Mouse (Mus musculus): Measurements from ENCODE around the gene Mark1. TPM values are rescaled to one million over a fixed set of nuclear protein-coding genes. Genes with fewer than 3 reads are reported as not detected.

Mark1 gene
- total and polyA plus RNA-seq, 2 experiments from 2014 or later: 1.2 to 10.5 TPM

DNA sequence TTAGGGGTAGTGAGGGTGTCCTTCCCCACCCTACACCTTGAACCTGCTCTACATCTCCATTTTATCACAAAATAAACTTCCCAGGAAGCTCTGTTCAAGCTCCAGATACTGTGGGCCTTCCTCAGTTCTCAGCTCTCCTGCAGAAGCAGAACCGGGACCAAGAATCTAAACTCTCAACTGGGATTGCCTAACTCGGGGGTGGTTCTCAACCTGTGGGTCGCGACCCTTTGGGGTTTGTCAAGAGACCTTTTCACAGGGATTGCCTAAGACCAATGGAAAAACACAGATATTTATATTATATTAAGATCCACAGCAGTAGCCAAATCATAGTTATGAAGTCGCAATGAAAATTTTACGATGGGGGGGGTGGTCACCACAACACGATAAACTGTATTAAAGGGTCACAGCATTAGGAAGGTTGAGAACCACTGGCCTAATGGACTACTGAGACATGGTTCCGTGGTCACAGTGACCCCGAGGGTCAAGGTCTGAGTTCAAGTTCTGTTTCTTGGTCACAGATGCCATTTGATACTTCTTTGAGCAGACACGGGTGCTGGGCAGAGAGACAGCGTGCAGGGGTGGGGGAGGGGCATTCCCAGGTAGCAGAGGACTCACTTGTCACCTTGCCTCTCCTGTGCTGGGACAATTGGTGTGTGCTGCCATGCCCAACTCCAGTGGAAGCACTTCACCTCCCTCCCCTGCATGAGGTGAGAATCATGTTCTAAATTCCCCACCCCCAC is 128.6 kb downstream of the Mark1 start:
- H3K27ac ChIP-seq (ENCODE audit: low read depth): no peak overlapping the region; the same call in 1 of the 2 replicates
- no peaks in the 10 kb centered on the region for H3K36me3 ChIP-seq (replicated peaks; ENCODE audit: control insufficient read depth, insufficient read depth, low read length)
- DNase-seq (ENCODE audit: low spot score) (no peak), ATAC-seq (ENCODE audit: insufficient read depth, low read depth) (no peak)
- H3K4me2 ChIP-seq (ENCODE audit: low read depth, low read length): no peak overlapping the region
- H3K9me3 ChIP-seq (replicated peaks; ENCODE audit: control insufficient read depth, low read length): no peaks in the 10 kb centered on the region
- WGBS: 74% methylated on average over 11 of the region's 11 CpGs
- TF ChIP-seq CTCF (IDR thresholded peaks at IDR 0.05; ENCODE audit: low read depth) (no peak), EP300 (IDR thresholded peaks at IDR 0.05; ENCODE audit: low read depth) (no peak)
- no peaks in the 10 kb centered on the region for H3K4me1 ChIP-seq (ENCODE audit: control insufficient read depth, insufficient read depth)
- H3K27me3 ChIP-seq (ENCODE audit: control insufficient read depth, insufficient read depth, low read length): no peaks in the 10 kb centered on the region
- no peak overlapping the region for H3K4me3 ChIP-seq (ENCODE audit: low read depth, low read length)
- no peak overlapping the region for H3K9ac ChIP-seq (replicated peaks; ENCODE audit: low read depth, low read length)

DNA sequence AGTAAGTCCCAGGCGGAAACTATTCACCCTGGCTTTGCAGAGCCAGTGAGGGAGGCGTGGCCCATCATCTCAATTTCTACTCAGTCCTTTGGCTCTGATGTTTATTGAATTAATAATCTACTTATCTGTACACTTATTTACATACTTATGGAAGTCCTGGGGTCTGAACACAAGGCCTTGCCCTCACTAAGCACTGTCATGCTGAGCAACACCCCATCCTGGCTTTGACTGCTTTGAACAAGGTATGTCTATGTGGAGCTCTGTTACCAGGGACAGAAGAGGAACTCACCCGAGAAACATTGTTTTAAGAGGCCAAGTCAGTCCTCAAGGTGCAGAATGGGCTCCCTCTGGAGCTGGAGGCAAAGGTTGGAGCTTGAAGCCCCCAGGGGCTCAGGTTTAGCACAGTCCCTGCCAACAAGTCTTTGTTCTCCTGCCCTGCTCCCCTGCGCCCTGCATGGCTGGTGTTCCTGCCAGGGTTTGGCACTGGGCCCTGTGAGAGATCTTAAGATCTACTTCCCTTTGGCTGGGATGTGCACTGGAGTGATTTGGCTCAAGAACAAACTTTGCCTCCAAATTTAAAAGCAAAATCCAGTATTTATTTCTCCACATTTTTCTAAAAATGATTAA is 129.3 kb downstream of the Mark1 start:
- no peak for ATAC-seq (ENCODE audit: insufficient read depth, low read depth)
- H3K27me3 ChIP-seq (ENCODE audit: control insufficient read depth, insufficient read depth, low read length): no peaks in the 10 kb centered on the region
- no peaks in the 10 kb centered on the region for H3K9me3 ChIP-seq (replicated peaks; ENCODE audit: control insufficient read depth, low read length)
- H3K4me2 ChIP-seq (ENCODE audit: low read depth, low read length): no peak overlapping the region
- H3K36me3 ChIP-seq (replicated peaks; ENCODE audit: control insufficient read depth, insufficient read depth, low read length): no peaks in the 10 kb centered on the region
- H3K27ac ChIP-seq (ENCODE audit: low read depth): no peak overlapping the region
- no peaks in the 10 kb centered on the region for H3K4me1 ChIP-seq (ENCODE audit: control insufficient read depth, insufficient read depth)
- TF ChIP-seq CTCF (IDR thresholded peaks at IDR 0.05; ENCODE audit: low read depth): no peak
- no peak for TF ChIP-seq EP300 (IDR thresholded peaks at IDR 0.05; ENCODE audit: low read depth)
- H3K9ac ChIP-seq (replicated peaks; ENCODE audit: low read depth, low read length): no peak overlapping the region
- WGBS: 69% methylated on average over 4 of the region's 4 CpGs
- DNase-seq (ENCODE audit: low spot score): no peak
- H3K4me3 ChIP-seq (ENCODE audit: low read depth, low read length): no peak overlapping the region

DNA sequence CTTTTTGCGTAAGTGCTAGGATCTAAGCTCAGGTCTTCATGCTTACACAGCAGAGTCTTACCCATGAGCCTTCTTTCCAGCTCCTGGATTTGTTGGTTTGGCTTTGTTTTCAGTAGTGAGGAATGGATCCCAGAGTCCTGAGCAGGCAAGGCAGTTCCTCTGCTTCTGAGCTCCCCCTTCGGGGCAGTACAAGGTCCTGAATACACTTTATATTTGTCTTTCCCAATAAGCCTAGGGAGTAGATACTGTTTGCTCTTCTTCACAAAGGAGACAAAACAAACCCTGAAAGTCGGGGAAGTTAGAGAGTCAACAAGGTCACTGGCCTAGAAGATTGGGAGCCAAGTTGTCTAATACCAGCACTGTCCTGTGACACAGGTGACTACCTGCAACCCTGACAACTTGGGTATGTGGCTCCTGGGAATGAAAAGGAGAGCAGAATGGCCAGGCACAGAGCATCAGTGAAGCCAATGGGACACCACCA is 131.7 kb downstream of the Mark1 start:
- H3K36me3 ChIP-seq (replicated peaks; ENCODE audit: control insufficient read depth, insufficient read depth, low read length): no peaks in the 10 kb centered on the region
- TF ChIP-seq EP300 (IDR thresholded peaks at IDR 0.05; ENCODE audit: low read depth) (no peak), CTCF (IDR thresholded peaks at IDR 0.05; ENCODE audit: low read depth) (no peak)
- no peaks in the 10 kb centered on the region for H3K9me3 ChIP-seq (replicated peaks; ENCODE audit: control insufficient read depth, low read length)
- H3K4me3 ChIP-seq (ENCODE audit: low read depth, low read length): no peak overlapping the region
- 73% methylated on average over 3 of the region's 3 CpGs for WGBS
- no peak for DNase-seq (ENCODE audit: low spot score)
- ATAC-seq (ENCODE audit: insufficient read depth, low read depth): no peak
- H3K4me2 ChIP-seq (ENCODE audit: low read depth, low read length): no peak overlapping the region
- H3K4me1 ChIP-seq (ENCODE audit: control insufficient read depth, insufficient read depth): no peaks in the 10 kb centered on the region
- no peak overlapping the region for H3K9ac ChIP-seq (replicated peaks; ENCODE audit: low read depth, low read length)
- H3K27ac ChIP-seq (ENCODE audit: low read depth): no peak overlapping the region
- no peaks in the 10 kb centered on the region for H3K27me3 ChIP-seq (ENCODE audit: control insufficient read depth, insufficient read depth, low read length)

DNA sequence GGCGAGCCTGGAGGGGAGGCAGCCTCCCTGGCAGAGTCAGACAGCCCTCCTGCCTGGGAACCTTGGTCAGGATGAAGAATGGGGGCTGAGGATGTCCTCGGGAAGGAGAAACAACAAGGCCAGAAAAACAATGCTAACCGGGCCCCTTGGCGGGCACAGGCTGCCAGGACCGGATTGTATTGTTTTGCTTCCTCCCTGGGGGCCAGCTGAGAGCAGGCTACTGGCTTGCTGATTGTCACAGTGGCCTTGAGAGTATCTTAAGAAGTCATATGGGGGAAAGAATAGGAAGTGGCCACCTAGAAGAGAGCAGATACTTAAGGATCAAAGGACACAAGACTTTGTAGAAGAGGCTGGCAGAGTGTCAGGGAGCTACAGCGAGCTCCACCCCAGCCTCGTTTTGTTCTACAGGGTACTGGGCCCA is 135.0 kb downstream of the Mark1 start:
- Histone ChIP-seq H3K4me2 (ENCODE audit: low read depth, low read length) (no peak overlapping the region), H3K36me3 (replicated peaks; ENCODE audit: control insufficient read depth, insufficient read depth, low read length) (no peaks in the 10 kb centered on the region), H3K4me1 (ENCODE audit: control insufficient read depth, insufficient read depth) (no peaks in the 10 kb centered on the region), H3K9ac (replicated peaks; ENCODE audit: low read depth, low read length) (no peak overlapping the region), H3K27me3 (ENCODE audit: control insufficient read depth, insufficient read depth, low read length) (no peaks in the 10 kb centered on the region), H3K4me3 (ENCODE audit: low read depth, low read length) (no peak overlapping the region), H3K9me3 (replicated peaks; ENCODE audit: control insufficient read depth, low read length) (no peaks in the 10 kb centered on the region), H3K27ac (ENCODE audit: low read depth) (peak overlapping the region; percentile 75)
- ATAC-seq (ENCODE audit: insufficient read depth, low read depth) (peak; percentile 48; the same call in 1 of the 2 replicates), DNase-seq (ENCODE audit: low spot score) (peak; percentile 36)
- TF ChIP-seq EP300 (IDR thresholded peaks at IDR 0.05; ENCODE audit: low read depth) (no peak; the same call in 1 of the 2 replicates), CTCF (IDR thresholded peaks at IDR 0.05; ENCODE audit: low read depth) (no peak)
- 38% methylated on average over 7 of the region's 7 CpGs for WGBS

DNA sequence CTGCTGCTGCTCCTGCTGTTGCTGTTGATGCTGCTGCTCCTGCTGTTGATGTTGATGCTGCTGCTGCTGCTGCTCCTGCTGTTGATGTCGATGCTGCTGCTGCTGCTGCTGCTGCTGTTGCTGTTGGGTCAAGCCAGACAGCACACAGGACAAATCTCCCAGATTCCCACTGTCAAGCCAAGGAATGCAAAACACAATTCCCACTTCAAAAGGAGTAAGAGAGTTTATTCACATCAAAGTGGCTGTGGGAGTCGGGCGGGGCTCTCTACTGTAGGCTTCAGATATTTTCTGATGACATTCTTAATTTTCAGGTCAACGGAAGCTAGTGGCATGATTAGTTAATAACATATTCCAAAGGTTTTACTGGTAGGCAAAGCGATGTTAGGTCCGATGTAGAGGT is 136.7 kb downstream of the Mark1 start:
- DNase-seq (ENCODE audit: low spot score): no peak
- Histone ChIP-seq H3K36me3 (replicated peaks; ENCODE audit: control insufficient read depth, insufficient read depth, low read length) (no peaks in the 10 kb centered on the region), H3K27me3 (ENCODE audit: control insufficient read depth, insufficient read depth, low read length) (no peaks in the 10 kb centered on the region), H3K4me3 (ENCODE audit: low read depth, low read length) (no peak overlapping the region), H3K9ac (replicated peaks; ENCODE audit: low read depth, low read length) (no peak overlapping the region), H3K4me2 (ENCODE audit: low read depth, low read length) (no peak overlapping the region), H3K9me3 (replicated peaks; ENCODE audit: control insufficient read depth, low read length) (no peaks in the 10 kb centered on the region), H3K27ac (ENCODE audit: low read depth) (no peak overlapping the region), H3K4me1 (ENCODE audit: control insufficient read depth, insufficient read depth) (no peaks in the 10 kb centered on the region)
- TF ChIP-seq CTCF (IDR thresholded peaks at IDR 0.05; ENCODE audit: low read depth) (no peak), EP300 (IDR thresholded peaks at IDR 0.05; ENCODE audit: low read depth) (no peak)
- 81% methylated on average over 6 of the region's 6 CpGs for WGBS
- no peak for ATAC-seq (ENCODE audit: insufficient read depth, low read depth)
